In genomic region chr5:146948041-146948507, GRCm38 (mm10) we compare ENCODE assay signal across 8 mouse cellular contexts. TPM values are rescaled to one million over a fixed set of nuclear protein-coding genes. Genes with fewer than 3 reads are reported as not detected.
DNase-seq lines count a peak whose midpoint lies in the region; ATAC-seq and TF ChIP-seq lines count a peak whose summit lies in the region.

No protein-coding gene starts in this region.

- intact Hi-C loops in left cerebral cortex, adult 2 months (cut with DNase I): no loop called here
- intact Hi-C loops in left cerebral cortex, postnatal 36 days (cut with DNase I): loop anchor here (1.0 to 5.0 kb wide), 2 partner anchors 15 to 129 kb away; partner anchors contain the start of genes Lnx2, Mtif3 and Polr1d

- TF ChIP-seq CTCF in left cerebral cortex, adult 2 months (IDR thresholded peaks at IDR 0.05): no peak

- peak overlapping the region; percentile 75 for H3K4me3 ChIP-seq in left cerebral cortex, adult 2 months
- peak overlapping the region; percentile 91 for H3K4me3 ChIP-seq in embryonic facial prominence, embryonic 10.5 days
- peak overlapping the region; percentile 75 for H3K4me3 ChIP-seq in intestine, embryonic 16.5 days (ENCODE audit: low read length)
- H3K4me3 ChIP-seq in neural tube, embryonic 12.5 days: peak overlapping the region; percentile 67

- 0 out of 2 replicates have a peak, but pooled peaks have one; percentile 2 for ATAC-seq in intestine, embryonic 16.5 days
- 0 out of 2 replicates have a peak, but pooled peaks have one; percentile 1 for ATAC-seq in neural tube, embryonic 12.5 days (ENCODE audit: low FRiP score, low read depth)
- no peak; the same call in 1 of the 2 replicates for ATAC-seq in cerebellum, adult (ENCODE audit: insufficient number of reproducible peaks, low FRiP score, low TSS enrichment)

- H3K36me3 ChIP-seq in embryonic facial prominence, embryonic 10.5 days (replicated peaks): peaks cover 30% of the 10 kb centered on the region
- H3K36me3 ChIP-seq in intestine, embryonic 16.5 days (ENCODE audit: control insufficient read depth, insufficient read depth, low read length): peaks cover 13% of the 10 kb centered on the region
- H3K36me3 ChIP-seq in neural tube, embryonic 12.5 days: peaks cover 24% of the 10 kb centered on the region

- DNase-seq in left cerebral cortex, adult 2 months (ENCODE audit: extremely low spot score in 1 of 2, low spot score in 2 of 2): no peak
- DNase-seq in left cerebral cortex, postnatal 36 days (ENCODE audit: low spot score in 2 of 2): no peak
- no peak for DNase-seq in embryonic facial prominence, embryonic 10.5 days (ENCODE audit: low spot score)
- DNase-seq in spleen, adult 18-20 months: no peak
- DNase-seq in ovary, postnatal 14 days (ENCODE audit: low spot score): no peak

- H3K4me2 ChIP-seq in intestine, embryonic 16.5 days (ENCODE audit: low read depth, low read length): peak overlapping the region; percentile 83
- peak overlapping the region; percentile 97 for H3K4me2 ChIP-seq in neural tube, embryonic 12.5 days (replicated peaks)

- peak overlapping the region; percentile 89 for H3K9ac ChIP-seq in intestine, embryonic 16.5 days (ENCODE audit: low read depth, low read length)
- H3K9ac ChIP-seq in neural tube, embryonic 12.5 days: peak overlapping the region; percentile 88

- peaks cover 24% of the 10 kb centered on the region for H3K4me1 ChIP-seq in embryonic facial prominence, embryonic 10.5 days
- H3K4me1 ChIP-seq in intestine, embryonic 16.5 days (ENCODE audit: control insufficient read depth, insufficient read depth, low read length): peaks cover 10% of the 10 kb centered on the region
- peaks cover 10% of the 10 kb centered on the region for H3K4me1 ChIP-seq in neural tube, embryonic 12.5 days

- H3K9me3 ChIP-seq in embryonic facial prominence, embryonic 10.5 days: 0 out of 2 replicates have a peak, but pooled peaks cover 5% of the 10 kb centered on the region
- no peaks in the 10 kb centered on the region; the same call in 1 of the 2 replicates for H3K9me3 ChIP-seq in intestine, embryonic 16.5 days (ENCODE audit: control insufficient read depth, low read length)
- H3K9me3 ChIP-seq in neural tube, embryonic 12.5 days: 0 out of 2 replicates have a peak, but pooled peaks cover 3% of the 10 kb centered on the region

- H3K27ac ChIP-seq in left cerebral cortex, adult 2 months: peak overlapping the region; percentile 88
- H3K27ac ChIP-seq in embryonic facial prominence, embryonic 10.5 days (replicated peaks): peak overlapping the region; percentile 94
- peak overlapping the region; percentile 62 for H3K27ac ChIP-seq in intestine, embryonic 16.5 days (ENCODE audit: low read length)
- no peak overlapping the region for H3K27ac ChIP-seq in neural tube, embryonic 12.5 days

- no peaks in the 10 kb centered on the region for H3K27me3 ChIP-seq in embryonic facial prominence, embryonic 10.5 days (replicated peaks; ENCODE audit: low read depth, poor library complexity, severe bottlenecking)
- no peaks in the 10 kb centered on the region for H3K27me3 ChIP-seq in intestine, embryonic 16.5 days (replicated peaks; ENCODE audit: control insufficient read depth, insufficient read depth, low read length)
- no peaks in the 10 kb centered on the region for H3K27me3 ChIP-seq in neural tube, embryonic 12.5 days (replicated peaks)

- 26% methylated on average over 10 of the region's 10 CpGs for WGBS in embryonic facial prominence, embryonic 10.5 days
- WGBS in intestine, embryonic 16.5 days: 17% methylated on average over 10 of the region's 10 CpGs
- 35% methylated on average over 10 of the region's 10 CpGs for WGBS in neural tube, embryonic 12.5 days

RNA-seq across cellular contexts. Expression of gene Gtf3a, which starts 0.4 kb away (rescaled TPM):
- 10 to 100 TPM; 25.3 to 26.0 TPM for total RNA-seq in left cerebral cortex, adult 2 months (2021)
- 10 to 100 TPM; 21.0 to 27.2 TPM for total RNA-seq in left cerebral cortex, postnatal 36 days (2021)
- 138 and 145 TPM in 2 replicates for polyA plus RNA-seq in embryonic facial prominence, embryonic 10.5 days (2016; fragmentation: Nextera tagmentation; extraction: Ambion mirVana)
- polyA plus RNA-seq in intestine, embryonic 16.5 days (2015; fragmentation: Nextera tagmentation; extraction: Ambion mirVana): 127 and 136 TPM in 2 replicates
- polyA plus RNA-seq in neural tube, embryonic 12.5 days (2016; fragmentation: Nextera tagmentation; extraction: Ambion mirVana): 92.8 and 98.4 TPM in 2 replicates

RNA-seq across cellular contexts. Expression of gene Mtif3, which starts 15.5 kb away (rescaled TPM):
- total RNA-seq in left cerebral cortex, adult 2 months (2021): 10 to 100 TPM; 18.1 to 24.9 TPM
- total RNA-seq in left cerebral cortex, postnatal 36 days (2021): 10 to 100 TPM; 18.5 to 19.9 TPM
- 20.4 and 24.0 TPM in 2 replicates for polyA plus RNA-seq in embryonic facial prominence, embryonic 10.5 days (2016; fragmentation: Nextera tagmentation; extraction: Ambion mirVana)
- 28.8 and 31.1 TPM in 2 replicates for polyA plus RNA-seq in intestine, embryonic 16.5 days (2015; fragmentation: Nextera tagmentation; extraction: Ambion mirVana)
- polyA plus RNA-seq in neural tube, embryonic 12.5 days (2016; fragmentation: Nextera tagmentation; extraction: Ambion mirVana): 26.8 and 28.9 TPM in 2 replicates
